Mouse (Mus musculus) heart, adult 2 months (tissue): Measurements from ENCODE around the gene Olfr608. TPM values are rescaled to one million over a fixed set of nuclear protein-coding genes. Genes with fewer than 3 reads are reported as not detected.
"Not testable (repeated sequence)": the region's sequence is repeated elsewhere in the genome, so short reads cannot be mapped to it uniquely, and the experiment has no call there.

ENCODE experiments used
- DNase-seq, 2 experiments: peaks; one replicate each; pipeline ENCODE4 v3.0.0; 2021
- H3K27ac ChIP-seq: fragments of 200-600 bp; 2 replicates; pipeline ENCODE4 v1.8.1; 2022
- H3K27me3 ChIP-seq: fragments of 200-500 bp; 2 replicates; pipeline ENCODE4 v1.6.1; 2012; ENCODE audit warnings: mild to moderate bottlenecking, low read length, inconsistent platforms, mixed read lengths; ENCODE audit not compliant: control insufficient read depth, insufficient read depth
- H3K36me3 ChIP-seq: fragments of 200-500 bp; 2 replicates; pipeline ENCODE4 v1.6.1; 2012; ENCODE audit warnings: low read length, inconsistent platforms; ENCODE audit not compliant: control insufficient read depth, insufficient read depth
- H3K4me1 ChIP-seq: fragments of 200-500 bp; 2 replicates; pipeline ENCODE4 v1.6.1; 2011; ENCODE audit warnings: low read length; ENCODE audit not compliant: control insufficient read depth, insufficient read depth
- H3K4me3 ChIP-seq: fragments of 200-600 bp; 2 replicates; pipeline ENCODE4 v1.8.1; 2022
- H3K79me2 ChIP-seq: fragments of 200-500 bp; replicated peaks from 2 replicates; pipeline ENCODE4 v1.6.1; 2012; ENCODE audit warnings: mild to moderate bottlenecking, inconsistent platforms, low read length, moderate library complexity, mixed read lengths; ENCODE audit not compliant: control insufficient read depth, insufficient read depth
- H3K9ac ChIP-seq: fragments of 200-500 bp; 2 replicates; pipeline ENCODE4 v1.6.1; 2012; ENCODE audit warnings: low read depth, mild to moderate bottlenecking, control low read depth, inconsistent platforms, low read length, mixed read lengths
- CTCF ChIP-seq: fragments of 200-600 bp; IDR thresholded peaks from 2 replicates; pipeline ENCODE4 v1.8.1; 2022; ENCODE audit warnings: antibody characterized with exemption, mild to moderate bottlenecking, moderate library complexity
- EP300 ChIP-seq: fragments of 200-500 bp; IDR thresholded peaks from 2 replicates; pipeline ENCODE4 v1.6.1; 2011; ENCODE audit warnings: low read depth, low read length, control low read depth; ENCODE audit not compliant: insufficient read depth
- POLR2A ChIP-seq: fragments of 200-500 bp; IDR thresholded peaks from 2 replicates; pipeline ENCODE4 v1.6.1; 2011; ENCODE audit warnings: mild to moderate bottlenecking, low read depth, low read length, control low read depth; ENCODE audit not compliant: insufficient read depth
- WGBS: fragments of 180-500 bp; shearing (Covaris S2); methylation state at CpG from one replicate; pipeline ENCODE4 v1.1.7; 2018; 5-methylcytosine and 5-hydroxymethylcytosine counted together
- intact Hi-C: fragments of 180-260 bp; cut with DNase I; formaldehyde crosslinking; loops from one replicate; pipeline ENCODE4 v1.15.1; 2025
- long read RNA-seq: library from polyadenylated mRNA; stranded (forward); transcript quantifications from one replicate; pipeline ENCODE4 v2.0.0, GENCODE M21; 2021
- polyA plus RNA-seq: library from polyadenylated mRNA; depleted of rRNA; stranded (reverse); fragments of >200 nt; gene quantifications from 2 replicates; pipeline ENCODE4 v1.2.3, GENCODE M21; 2012; rRNA removed
- total RNA-seq, 2 experiments: library from RNA; stranded (reverse); gene quantifications; 2 replicates each; pipeline ENCODE4 v1.2.3; 2021

Gene Olfr608
- total RNA-seq = not detected
- polyA plus RNA-seq = not detected in 2 replicates
- long read RNA-seq = 0 reads

DNA sequence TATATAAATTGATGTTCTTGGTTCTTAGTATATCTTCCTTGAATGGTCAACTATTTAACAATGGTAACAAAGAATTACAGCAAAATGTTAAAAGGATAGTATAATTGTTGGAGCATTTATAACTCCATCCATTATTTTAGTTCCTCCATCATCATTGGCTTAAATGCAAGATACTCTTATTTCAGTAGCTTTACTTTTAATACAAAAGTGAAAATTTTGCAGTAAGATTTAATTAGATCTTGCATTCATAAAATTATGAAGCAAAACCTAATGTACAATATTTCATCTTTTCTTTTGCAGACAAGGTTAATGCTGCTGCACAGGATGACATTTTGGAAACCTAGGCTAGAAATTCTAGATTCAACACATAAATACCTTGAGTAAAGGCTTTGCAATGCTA lies at the start of gene Olfr608:
TSS of gene Olfr608 (plus strand) at position 301 of the 400 bp plus-strand sequence.
- Histone ChIP-seq H3K27ac (no peak within 1 kb of the TSS), H3K79me2 (no peaks in the 10 kb centered on the region), H3K27me3 (no peaks in the 10 kb centered on the region), H3K36me3 (no peaks in the 10 kb centered on the region), H3K4me3 (no peak within 1 kb of the TSS), H3K4me1 (no peaks in the 10 kb centered on the region), H3K9ac (no peak within 1 kb of the TSS)
- DNase-seq = no peak
- TF ChIP-seq EP300 = no peak
- TF ChIP-seq POLR2A = no peak
- TF ChIP-seq CTCF = no peak
- intact Hi-C loops = no loop called here

GRCm38 (mm10) chr7:103445339-103445738 lies 24.3 kb upstream of the Olfr608 start, which contains the start of gene Olfr605:
Olfr605 (minus strand) TSS chr7:103445439.
- Histone ChIP-seq H3K79me2 (no peaks in the 10 kb centered on the region), H3K36me3 (no peaks in the 10 kb centered on the region), H3K27ac (no peak within 1 kb of the TSS), H3K9ac (no peak within 1 kb of the TSS), H3K27me3 (no peaks in the 10 kb centered on the region), H3K4me1 (no peaks in the 10 kb centered on the region), H3K4me3 (no peak within 1 kb of the TSS)
- WGBS = 78% methylated on average over 1 of the region's 1 CpGs
- TF ChIP-seq CTCF (no peak), POLR2A (no peak), EP300 (no peak)
- DNase-seq = no peak
- intact Hi-C loops = no loop called here

- WGBS = 82% methylated on average over 2 of the region's 2 CpGs
- Histone ChIP-seq H3K79me2 (no peaks in the 10 kb centered on the region), H3K27me3 (no peaks in the 10 kb centered on the region), H3K9ac (no peak within 1 kb of the TSS), H3K27ac (no peak within 1 kb of the TSS), H3K4me1 (no peaks in the 10 kb centered on the region), H3K36me3 (no peaks in the 10 kb centered on the region), H3K4me3 (no peak within 1 kb of the TSS)
- no peak for DNase-seq
- TF ChIP-seq EP300 (no peak), CTCF (no peak), POLR2A (no peak)
- intact Hi-C loops = no loop called here
These were observed 20.9 kb upstream of the Olfr608 start, which contains the start of gene Olfr606 for GRCm38 (mm10) chr7:103448746-103449145. Olfr606 (plus strand) TSS chr7:103449046.

DNA sequence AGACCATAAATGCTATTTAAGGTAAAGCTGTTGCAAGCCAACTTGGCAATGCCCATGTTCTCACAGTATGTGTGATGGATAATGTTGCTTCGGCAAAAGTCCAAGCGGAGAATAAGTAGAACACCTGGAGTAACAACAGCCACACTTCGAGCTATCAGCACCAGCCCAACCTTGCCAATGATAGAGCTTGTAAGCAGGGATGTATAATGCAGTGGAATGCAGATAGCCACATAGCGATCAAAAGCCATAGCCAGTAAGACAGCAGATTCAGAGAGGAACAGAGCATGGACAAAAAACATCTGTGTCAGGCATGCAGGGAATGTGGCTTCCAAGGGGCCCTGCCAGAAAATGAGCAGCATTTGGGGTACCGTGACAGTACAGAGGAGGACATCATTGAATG lies 9.1 kb upstream of the Olfr608 start:
- no peaks in the 10 kb centered on the region for H3K4me1 ChIP-seq
- no peak overlapping the region for H3K4me3 ChIP-seq
- WGBS = 59% methylated on average over 5 of the region's 5 CpGs
- H3K36me3 ChIP-seq = no peaks in the 10 kb centered on the region
- H3K27ac ChIP-seq = no peak overlapping the region
- H3K27me3 ChIP-seq = no peaks in the 10 kb centered on the region
- intact Hi-C loops = no loop called here
- H3K79me2 ChIP-seq = no peaks in the 10 kb centered on the region
- DNase-seq = no peak
- no peak overlapping the region for H3K9ac ChIP-seq
- TF ChIP-seq EP300 = no peak
- no peak for TF ChIP-seq CTCF
- TF ChIP-seq POLR2A = no peak

DNA sequence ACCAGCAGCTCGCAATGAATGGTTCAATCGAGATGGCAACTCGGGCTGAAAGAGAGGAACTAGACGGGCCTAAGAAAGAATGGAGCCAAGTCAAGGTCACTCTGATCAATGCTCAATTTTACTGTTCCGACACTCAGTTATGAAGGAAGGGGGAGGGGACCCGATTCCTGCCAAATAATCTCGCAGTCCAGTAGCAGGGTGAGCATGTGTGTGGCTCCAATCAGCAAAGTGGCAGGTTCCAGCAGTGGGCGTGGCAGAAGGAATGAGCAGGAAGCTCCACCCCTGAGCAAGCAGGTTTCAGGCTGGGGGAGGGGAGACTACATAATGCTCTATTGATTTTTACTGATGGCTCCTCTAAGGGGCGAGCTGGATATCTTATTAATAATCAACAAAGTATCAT lies 7.4 kb downstream of the Olfr608 start:
- H3K9ac ChIP-seq, intact Hi-C loops, H3K4me1 ChIP-seq, DNase-seq, H3K79me2 ChIP-seq, H3K27ac ChIP-seq, H3K27me3 ChIP-seq, H3K4me3 ChIP-seq, H3K36me3 ChIP-seq: not testable (repeated sequence)
- 83% methylated on average over 9 of the region's 9 CpGs for WGBS

DNA sequence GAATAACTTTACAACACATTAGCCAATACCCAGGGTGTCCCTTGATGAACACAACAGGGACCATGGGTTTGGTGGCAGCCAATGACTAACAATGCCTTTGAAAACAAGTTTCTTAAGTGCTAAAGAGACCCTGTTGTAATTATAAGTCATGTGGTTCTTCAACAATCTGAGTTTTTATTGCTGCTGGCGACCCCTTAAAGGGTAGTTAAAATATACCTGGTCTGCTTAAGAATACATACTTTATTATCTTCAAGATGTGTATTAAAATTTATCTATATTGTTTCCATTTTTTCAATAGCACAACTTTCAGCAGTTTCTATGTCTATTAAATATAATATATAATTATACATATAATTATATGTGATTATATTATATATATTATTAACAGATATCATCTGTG lies 28.3 kb downstream of the Olfr608 start, which contains the start of gene Olfr609:
TSS of gene Olfr609 (minus strand) at position 101 of the 400 bp plus-strand sequence.
- no peak for DNase-seq
- Histone ChIP-seq H3K27ac (no peak within 1 kb of the TSS), H3K27me3 (no peaks in the 10 kb centered on the region), H3K79me2 (no peaks in the 10 kb centered on the region), H3K9ac (no peak within 1 kb of the TSS), H3K4me3 (no peak within 1 kb of the TSS), H3K36me3 (no peaks in the 10 kb centered on the region), H3K4me1 (no peaks in the 10 kb centered on the region)
- intact Hi-C loops = no loop called here
- TF ChIP-seq POLR2A = no peak
- no peak for TF ChIP-seq EP300
- no peak for TF ChIP-seq CTCF
- WGBS = 56% methylated on average over 1 of the region's 1 CpGs

GRCm38 (mm10) chr7:103512022-103512421 lies 42.3 kb downstream of the Olfr608 start, which contains the start of gene Olfr610:
Olfr610 (minus strand) TSS chr7:103512122.
- H3K9ac ChIP-seq = no peak within 1 kb of the TSS
- no peaks in the 10 kb centered on the region for H3K36me3 ChIP-seq
- intact Hi-C loops = no loop called here
- WGBS = 77% methylated on average over 2 of the region's 2 CpGs
- H3K4me1 ChIP-seq = no peaks in the 10 kb centered on the region
- no peak within 1 kb of the TSS for H3K4me3 ChIP-seq
- no peak within 1 kb of the TSS for H3K27ac ChIP-seq
- H3K79me2 ChIP-seq = no peaks in the 10 kb centered on the region
- no peak for DNase-seq
- TF ChIP-seq POLR2A = no peak
- TF ChIP-seq EP300 = no peak
- TF ChIP-seq CTCF = no peak
- no peaks in the 10 kb centered on the region for H3K27me3 ChIP-seq

DNA sequence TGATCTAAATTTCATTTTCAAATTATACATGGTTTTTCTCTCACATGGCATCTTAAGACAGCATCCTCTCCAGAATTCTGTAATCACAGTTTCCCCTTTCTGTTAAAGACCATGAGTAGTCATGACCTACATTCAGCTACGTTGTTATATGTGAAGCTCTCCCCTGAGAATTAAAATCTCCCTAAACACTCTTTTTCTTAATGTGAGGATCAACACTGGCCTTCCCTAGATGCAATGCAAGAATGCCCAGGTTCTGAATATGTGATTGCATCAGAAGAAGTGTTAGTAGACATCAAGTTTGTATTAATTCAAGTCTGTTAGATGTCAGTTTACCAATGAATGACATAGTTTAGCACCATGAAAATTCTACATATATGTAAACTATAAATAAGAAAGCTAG lies 51.1 kb downstream of the Olfr608 start, which contains the start of gene Olfr611:
TSS of gene Olfr611 (minus strand) at position 101 of the 400 bp plus-strand sequence.
- H3K36me3 ChIP-seq, H3K27ac ChIP-seq, H3K4me1 ChIP-seq, H3K4me3 ChIP-seq, DNase-seq, H3K79me2 ChIP-seq, H3K9ac ChIP-seq, intact Hi-C loops, H3K27me3 ChIP-seq: not testable (repeated sequence)
- 52% methylated on average over 1 of the region's 1 CpGs for WGBS
